Mouse (Mus musculus): ENCODE measurements around the gene Mup6.

DNA sequence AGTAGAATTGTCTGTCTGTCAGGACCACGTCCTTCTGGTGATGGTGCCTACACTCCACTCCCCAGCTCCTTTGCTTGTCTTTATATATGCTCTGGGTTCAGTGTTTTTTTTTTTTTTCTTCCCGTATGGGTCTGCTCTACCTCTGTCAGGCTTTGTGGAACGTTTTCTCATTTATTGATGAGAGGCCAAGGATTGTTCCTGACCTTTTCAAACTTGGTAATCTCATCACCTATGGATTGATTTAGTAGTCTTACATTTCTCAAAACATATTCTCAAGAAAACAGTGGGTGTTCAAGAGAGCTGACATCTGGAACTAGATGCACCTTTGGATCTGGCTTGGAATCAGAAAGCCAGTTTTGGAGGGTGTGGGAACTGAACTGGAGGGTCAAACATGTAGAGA lies 3.5 kb upstream of the Mup6 start, which contains the start of gene Mup4:
- TF ChIP-seq CTCF (IDR thresholded peaks at IDR 0.05; ENCODE audit: extremely low read depth, insufficient read depth, insufficient read length, insufficient replicate concordance) (no peak), POLR2A (IDR thresholded peaks at IDR 0.05; ENCODE audit: low read depth, low read length) (no peak)

Data from spleen, adult 2 months (tissue).